In genomic region chr14:99301472-99301871, GRCm38 (mm10) we compare ENCODE assay signal across 11 mouse cellular contexts. TPM values are rescaled to one million over a fixed set of nuclear protein-coding genes. Genes with fewer than 3 reads are reported as not detected.
DNase-seq lines count a peak whose midpoint lies in the region; ATAC-seq and TF ChIP-seq lines count a peak whose summit lies in the region.
"Had no signal": no experiment of that assay in that cellular context is flagged by ENCODE, and none has a peak within 500 bp of the region (broad histone marks: within the 10 kb centered on the region; RNA-seq: fewer than 3 reads in every experiment).

No protein-coding gene starts in this region.

- no peak for DNase-seq in heart, postnatal 0 days (ENCODE audit: low spot score)
- no peak for DNase-seq in heart, postnatal 14 days
- peak; percentile 64 for DNase-seq in urinary bladder, postnatal 14 days (ENCODE audit: low spot score)
- no peak for DNase-seq in urinary bladder, postnatal 4 days (ENCODE audit: low spot score in 2 of 2)
- no peak for DNase-seq in liver
- no peak for DNase-seq in layer of hippocampus, adult 9-10 months (ENCODE audit: low spot score)
- DNase-seq: gastrocnemius, postnatal 14 days had no signal

- ATAC-seq in heart, postnatal 0 days (ENCODE audit: insufficient read depth, low read depth), result no peak
- ATAC-seq in lung, embryonic 16.5 days (ENCODE audit: low read depth), result no peak
- no peak for ATAC-seq in megakaryocyte, adult 5-6 weeks (ENCODE audit: poor library complexity, severe bottlenecking)

- 0 out of 2 replicates have a peak, but pooled peaks cover 3% of the 10 kb centered on the region for H3K36me3 ChIP-seq in heart, postnatal 0 days (replicated peaks; ENCODE audit: control insufficient read depth, insufficient read depth, low read length)
- H3K36me3 ChIP-seq in lung, embryonic 16.5 days (ENCODE audit: control insufficient read depth, insufficient read depth, low read length), result peaks cover 3% of the 10 kb centered on the region; the same call in 1 of the 2 replicates
- H3K36me3 ChIP-seq: hindbrain, embryonic 15.5 days had no signal

- intact Hi-C loops in heart, postnatal 14 days (cut with DNase I), result no loop called here

- TF ChIP-seq CTCF in heart, postnatal 0 days (IDR thresholded peaks at IDR 0.05; ENCODE audit: low read depth), result 0 out of 2 replicates have a peak, but pooled peaks have one; percentile 8

- H3K27me3 ChIP-seq in heart, postnatal 0 days (ENCODE audit: control insufficient read depth, insufficient read depth, low read length), result peaks cover 8% of the 10 kb centered on the region; the same call in 1 of the 2 replicates
- H3K27me3 ChIP-seq in lung, embryonic 16.5 days (ENCODE audit: control insufficient read depth, insufficient read depth, low read depth, low read length), result peaks cover 6% of the 10 kb centered on the region

- no peak overlapping the region for H3K4me3 ChIP-seq in heart, postnatal 0 days (ENCODE audit: low read depth, low read length)
- H3K4me3 ChIP-seq in lung, embryonic 16.5 days (ENCODE audit: low read length), result peak overlapping the region; percentile 82
- H3K4me3 ChIP-seq: heart, embryonic 13.5 days; hindbrain, embryonic 15.5 days had no signal

- H3K9ac ChIP-seq in heart, postnatal 0 days (replicated peaks; ENCODE audit: low read depth, low read length), result no peak overlapping the region
- no peak overlapping the region for H3K9ac ChIP-seq in lung, embryonic 16.5 days (ENCODE audit: low read length)
- H3K9ac ChIP-seq: heart, embryonic 13.5 days; hindbrain, embryonic 15.5 days had no signal

- no peaks in the 10 kb centered on the region for H3K9me3 ChIP-seq in heart, postnatal 0 days (replicated peaks; ENCODE audit: control insufficient read depth, low read length)
- H3K9me3 ChIP-seq in lung, embryonic 16.5 days (ENCODE audit: control insufficient read depth, low read length), result no peaks in the 10 kb centered on the region
- H3K9me3 ChIP-seq: heart, embryonic 13.5 days; hindbrain, embryonic 15.5 days had no signal

- H3K27ac ChIP-seq in heart, postnatal 0 days (ENCODE audit: low read depth), result no peak overlapping the region
- H3K27ac ChIP-seq in lung, embryonic 16.5 days (ENCODE audit: low read length), result no peak overlapping the region
- H3K27ac ChIP-seq: heart, embryonic 13.5 days; hindbrain, embryonic 15.5 days had no signal

- WGBS in heart, postnatal 0 days, result 59% methylated on average over 11 of the region's 11 CpGs
- WGBS in lung, embryonic 16.5 days, result 49% methylated on average over 11 of the region's 11 CpGs

- no peaks in the 10 kb centered on the region for H3K4me1 ChIP-seq in heart, postnatal 0 days (ENCODE audit: control insufficient read depth, insufficient read depth)
- peaks cover 11% of the 10 kb centered on the region for H3K4me1 ChIP-seq in lung, embryonic 16.5 days (replicated peaks; ENCODE audit: control insufficient read depth, insufficient read depth, low read length)

- no peak for TF ChIP-seq EP300 in heart, postnatal 0 days (IDR thresholded peaks at IDR 0.05; ENCODE audit: low read depth)

- H3K4me2 ChIP-seq in heart, postnatal 0 days (ENCODE audit: low read depth, low read length), result no peak overlapping the region
- peak overlapping the region; percentile 98 for H3K4me2 ChIP-seq in lung, embryonic 16.5 days (ENCODE audit: low read depth, low read length)
- H3K4me2 ChIP-seq: heart, embryonic 13.5 days; hindbrain, embryonic 15.5 days had no signal

RNA-seq across cellular contexts. Expression of gene Klf5, which starts 3.0 kb away (rescaled TPM):
- total RNA-seq in heart, postnatal 0 days (2014; rRNA removed; ENCODE audit: low replicate concordance), result 0.11 and 2.7 TPM in 2 replicates
- 0.83 and 1.5 TPM in 2 replicates for polyA plus RNA-seq in heart, postnatal 0 days (2015; fragmentation: Nextera tagmentation; extraction: Ambion mirVana)
- total RNA-seq in heart, postnatal 14 days (2021), result 1 to 10 TPM; 1.2 to 1.6 TPM
- 33.7 and 35.7 TPM in 2 replicates for polyA plus RNA-seq in lung, embryonic 16.5 days (2015; fragmentation: Nextera tagmentation; extraction: Ambion mirVana)
- total RNA-seq in megakaryocyte, adult 5-6 weeks (2015), result 10.6 and 10.7 TPM in 2 replicates
- 3.5 and 5.6 TPM in 2 replicates for total RNA-seq in megakaryocyte, adult 5-6 weeks (2017)
